Mouse (Mus musculus): ENCODE results near the gene Endou.

GRCm38 (mm10) chr15:97727048-97727447, 4.1 kb downstream of the Endou start:
- no peak for TF ChIP-seq POLR2A (IDR thresholded peaks at IDR 0.05; ENCODE audit: low read depth, low read length)
- TF ChIP-seq CTCF (conservative IDR thresholded peaks at IDR 0.05; ENCODE audit: insufficient read depth, insufficient read length, low read depth, low read length), result no peak

Data from kidney, adult 2 months (tissue).